Mouse (Mus musculus): ENCODE results near the gene Ift52. TPM values are rescaled to one million over a fixed set of nuclear protein-coding genes. Genes with fewer than 3 reads are reported as not detected.

The Ift52 gene
- total RNA-seq (2021): 10 to 100 TPM; 28.6 to 30.8 TPM

DNA sequence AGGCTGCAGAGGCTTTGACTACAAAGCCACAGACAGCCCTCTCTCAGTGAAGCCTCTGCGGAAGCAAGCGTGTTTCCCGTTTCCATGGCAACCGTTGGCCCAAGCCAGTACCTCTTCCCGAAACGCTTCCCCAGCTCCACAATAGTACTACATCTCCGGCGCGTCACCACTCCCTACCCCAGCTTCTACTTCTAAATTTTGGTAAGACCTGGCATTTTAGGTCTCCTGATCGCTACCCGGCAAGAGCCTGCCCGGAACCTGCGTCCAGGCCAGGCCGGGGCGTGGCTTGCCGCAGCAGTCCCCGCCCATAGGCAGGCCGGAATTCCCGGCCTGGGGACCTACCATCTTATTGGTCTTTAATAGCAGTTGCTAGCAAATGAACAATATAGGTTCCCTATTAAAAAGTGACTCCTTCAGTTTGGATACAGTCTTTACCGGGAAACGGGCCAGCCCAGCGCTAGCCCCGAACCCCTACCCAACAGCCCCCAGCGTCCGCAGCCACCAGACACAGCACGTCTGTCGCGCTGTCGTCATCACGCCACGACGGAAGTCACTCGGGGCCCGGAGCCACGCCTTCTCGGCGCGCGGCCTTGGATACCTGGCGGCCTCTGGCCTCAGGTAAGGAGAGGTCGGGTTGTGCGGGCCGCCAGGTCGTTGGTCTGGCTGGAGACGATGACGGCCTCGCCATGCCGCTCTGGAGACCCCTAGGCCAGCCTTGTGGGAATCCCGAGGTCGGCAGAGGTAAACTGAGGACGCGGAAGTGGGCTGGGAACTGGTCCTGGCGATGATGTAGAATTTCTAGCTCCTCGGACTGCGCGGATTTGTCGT is at the start of gene Ift52:
TSS of gene Ift52 (plus strand) at position 439 of the 828 bp plus-strand sequence.
- DNase-seq (ENCODE audit: extremely low spot score in 1 of 2, low spot score in 1 of 2): peak; percentile 94 to 95

DNA sequence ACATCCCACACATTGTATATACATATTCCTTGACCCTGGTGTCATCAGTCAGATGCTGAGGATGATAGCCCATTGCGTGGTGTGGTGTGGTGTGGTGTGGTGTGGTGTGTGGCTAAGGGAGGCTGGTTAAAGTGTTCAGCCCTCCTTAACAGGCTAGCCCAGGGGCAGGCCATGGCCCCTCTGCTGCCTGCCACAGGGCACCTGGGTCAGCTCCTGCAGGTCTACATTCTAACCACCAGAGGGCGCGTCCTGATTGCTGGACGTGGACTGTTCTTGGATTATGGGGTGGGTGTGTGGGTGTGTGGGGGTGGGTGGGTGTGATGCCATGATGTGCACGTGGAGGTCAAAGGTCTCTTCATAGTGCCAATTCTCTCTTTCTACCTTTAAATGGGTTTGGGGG is 48.8 kb upstream of the Ift52 start:
- DNase-seq (ENCODE audit: extremely low spot score in 1 of 2, low spot score in 1 of 2): peak in 1 of 2 experiments; percentile 24

DNA sequence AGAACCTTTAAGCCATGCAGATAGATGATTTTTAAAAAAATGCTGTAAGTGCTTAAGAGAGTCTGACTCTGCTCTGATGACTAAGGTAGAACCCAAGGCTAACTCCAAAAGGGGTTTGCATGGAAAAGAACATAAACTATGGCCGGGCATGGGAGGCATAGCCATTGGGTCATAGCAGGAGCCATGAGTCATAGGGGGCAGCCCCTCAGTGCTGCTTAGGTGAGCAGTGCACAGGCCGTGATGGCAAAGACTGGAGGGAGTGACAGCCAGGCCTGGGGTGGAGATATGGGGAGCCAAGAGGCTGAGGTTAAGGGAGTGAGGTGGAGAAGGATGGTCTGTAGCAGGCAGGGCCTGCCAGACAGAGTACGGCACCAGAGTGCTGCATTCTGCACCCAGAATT is 48.1 kb upstream of the Ift52 start:
- DNase-seq (ENCODE audit: extremely low spot score in 1 of 2, low spot score in 1 of 2): no peak

DNA sequence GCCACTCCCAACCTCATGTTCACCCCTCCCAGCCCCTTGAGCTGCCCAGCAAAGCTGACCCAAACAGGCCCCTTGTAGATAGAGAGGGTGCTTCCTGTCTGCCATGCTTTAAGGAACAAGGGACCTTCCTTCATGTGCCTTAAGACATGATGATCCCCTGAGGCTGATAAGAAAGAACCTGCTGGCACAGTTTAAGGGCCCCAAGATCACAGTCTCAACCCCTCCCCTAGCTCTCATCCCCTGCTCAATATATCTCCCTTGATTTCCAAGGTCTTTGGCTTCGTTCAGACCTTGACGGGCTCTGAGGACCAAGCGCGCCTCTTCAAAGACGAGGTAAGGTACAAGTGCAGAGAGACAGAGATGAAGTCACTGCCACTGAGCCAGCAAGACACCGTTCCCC is 46.3 kb upstream of the Ift52 start:
- no peak for DNase-seq (ENCODE audit: extremely low spot score in 1 of 2, low spot score in 1 of 2)

DNA sequence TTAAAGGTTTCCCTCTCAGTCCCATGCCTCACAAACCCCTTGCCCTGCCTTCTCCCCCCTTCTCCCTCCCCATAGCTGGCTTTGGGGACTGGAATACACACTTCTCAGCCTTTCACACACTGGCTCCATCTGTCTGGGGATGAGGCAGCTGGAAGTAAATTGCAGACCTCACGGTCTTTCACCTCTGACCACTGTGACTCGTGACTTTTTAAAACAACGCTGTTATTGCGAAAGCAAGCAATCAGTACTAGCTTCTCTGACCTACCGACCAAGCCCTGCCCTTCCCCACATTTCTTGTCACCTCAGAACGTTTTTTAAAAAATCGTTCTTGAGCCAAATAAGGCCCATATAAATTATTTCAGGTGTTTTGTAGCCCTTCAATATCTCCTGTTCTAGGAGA is 44.4 kb upstream of the Ift52 start:
- DNase-seq (ENCODE audit: extremely low spot score in 1 of 2, low spot score in 1 of 2): no peak

DNA sequence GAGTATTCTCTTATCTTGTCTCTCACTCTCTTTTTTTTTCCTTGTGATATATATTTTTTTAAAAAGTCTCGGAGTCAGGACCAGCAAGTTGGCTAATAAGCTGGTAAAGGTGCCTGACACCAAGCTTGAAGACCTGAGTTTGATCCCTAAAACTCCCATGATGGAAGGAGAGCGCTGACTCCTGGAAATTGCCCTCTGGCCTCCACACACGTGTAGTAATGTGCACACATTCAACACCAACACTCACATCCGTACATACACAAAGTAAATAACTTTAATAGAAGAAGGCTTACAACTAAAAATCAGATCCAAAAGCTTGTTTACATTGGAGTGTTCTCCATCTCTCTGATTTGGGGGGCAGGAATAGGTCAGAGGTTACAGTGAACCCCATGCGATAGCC is 43.9 kb upstream of the Ift52 start:
- no peak for DNase-seq (ENCODE audit: extremely low spot score in 1 of 2, low spot score in 1 of 2)

DNA sequence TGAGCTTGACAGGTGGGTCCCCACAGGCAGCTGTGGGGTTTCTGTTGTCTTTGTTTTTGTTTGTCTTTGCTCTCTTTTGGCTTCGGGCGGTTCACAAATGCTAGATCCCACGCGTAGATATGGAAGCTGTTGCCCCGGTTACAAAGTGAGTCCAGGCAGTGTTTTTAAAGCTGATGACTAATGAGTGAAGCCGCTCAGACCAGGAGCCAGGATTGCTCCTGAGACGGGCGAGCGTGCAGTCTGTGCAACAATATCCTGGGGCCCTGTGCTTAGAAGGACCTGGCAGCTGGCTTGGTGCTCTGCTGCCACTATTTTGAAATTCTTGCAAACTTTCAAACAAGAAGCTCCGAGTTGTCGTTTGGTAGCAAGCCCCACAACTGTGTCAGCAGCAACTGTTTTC is 43.5 kb upstream of the Ift52 start:
- no peak for DNase-seq (ENCODE audit: extremely low spot score in 1 of 2, low spot score in 1 of 2)

DNA sequence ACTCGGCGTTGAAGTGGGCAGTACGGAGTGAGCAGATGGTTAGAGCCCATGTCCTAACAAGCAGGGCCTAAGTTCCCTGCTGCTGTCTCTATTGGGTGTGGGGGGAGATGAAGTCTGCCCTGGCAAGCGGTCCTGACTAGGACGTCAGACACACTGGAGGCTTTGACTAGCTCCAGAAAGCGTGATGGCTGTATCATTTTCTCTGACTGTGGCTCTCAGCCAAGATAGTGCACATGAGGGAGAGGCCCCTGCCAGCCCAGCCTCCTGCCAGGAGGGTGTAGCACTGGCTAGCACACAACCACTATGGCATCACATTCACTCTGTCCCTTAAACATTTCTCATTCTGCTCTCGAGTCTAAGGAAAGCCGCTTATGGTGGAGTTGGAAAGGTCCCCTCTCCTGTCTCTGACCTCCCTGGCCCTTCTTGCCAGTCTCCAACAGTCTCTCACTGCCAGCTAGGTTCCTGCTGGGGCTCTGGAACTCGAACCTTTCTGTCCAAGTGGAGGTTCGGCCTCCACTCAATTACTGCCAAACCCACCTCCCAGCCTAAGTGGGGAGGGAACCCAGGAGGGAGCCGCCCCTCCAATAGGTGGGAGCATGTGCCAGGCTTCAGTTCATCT is 41.9 kb upstream of the Ift52 start:
- no peak for DNase-seq (ENCODE audit: extremely low spot score in 1 of 2, low spot score in 1 of 2)

DNA sequence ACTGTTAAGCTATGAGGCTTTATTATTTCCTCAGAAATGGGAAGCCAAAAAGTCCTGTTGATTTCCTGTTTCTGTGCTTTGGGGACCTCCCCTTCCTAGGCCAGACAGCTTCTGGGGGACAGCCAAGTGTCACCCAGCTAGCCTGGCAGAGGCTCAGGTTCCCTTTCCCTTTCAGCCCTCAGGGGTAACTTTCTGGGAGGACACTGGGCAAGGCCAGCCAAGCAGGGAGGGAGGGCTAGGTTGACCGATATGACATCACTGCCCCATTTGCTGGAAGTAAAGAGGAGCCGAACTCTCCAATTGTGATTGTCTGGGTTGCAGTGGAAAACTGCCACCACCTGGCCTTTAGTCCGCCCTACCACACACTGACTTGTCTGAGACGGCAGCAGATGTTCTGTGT is 41.2 kb upstream of the Ift52 start:
- DNase-seq (ENCODE audit: extremely low spot score in 1 of 2, low spot score in 1 of 2): no peak

DNA sequence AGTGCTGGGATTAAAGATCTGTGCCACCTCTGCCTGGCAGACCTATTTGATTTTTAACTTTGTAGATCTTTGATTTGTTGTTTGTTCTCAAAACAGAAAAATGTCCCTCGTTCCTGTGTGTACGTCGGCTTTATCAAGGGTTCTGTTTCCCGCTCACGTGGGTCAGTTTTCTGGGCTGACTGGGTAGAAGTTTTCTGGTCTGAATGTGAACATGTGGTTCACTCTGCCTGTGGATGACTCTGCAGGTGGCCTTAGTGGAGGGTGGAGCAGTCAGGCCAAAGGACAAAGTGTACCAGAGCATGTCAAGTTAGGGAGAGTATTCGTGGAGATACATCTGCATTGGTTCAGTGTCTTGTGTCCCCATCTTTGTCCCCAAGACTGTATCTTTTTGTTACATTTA is 32.8 kb upstream of the Ift52 start:
- no peak for DNase-seq (ENCODE audit: extremely low spot score in 1 of 2, low spot score in 1 of 2)

DNA sequence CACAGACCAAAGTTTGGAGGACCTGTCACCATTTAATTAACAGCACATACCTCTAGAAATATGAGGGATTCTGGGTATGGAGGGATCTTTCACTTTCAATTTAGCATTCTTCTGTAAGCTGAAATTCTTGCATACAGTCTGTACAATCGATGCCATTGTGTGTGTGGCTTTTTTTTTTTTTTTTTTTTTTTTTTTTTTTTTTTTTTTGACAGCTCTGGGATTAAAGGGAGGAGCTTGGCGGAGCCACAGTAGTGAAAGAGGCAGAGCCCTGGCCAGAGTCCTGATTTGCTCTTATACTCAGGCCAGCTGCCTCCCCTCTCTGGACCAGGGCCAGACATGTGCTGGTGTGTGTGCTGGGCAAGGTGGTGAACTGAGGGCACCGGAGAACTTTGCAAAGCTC is 31.2 kb upstream of the Ift52 start:
- DNase-seq (ENCODE audit: extremely low spot score in 1 of 2, low spot score in 1 of 2): no peak

DNA sequence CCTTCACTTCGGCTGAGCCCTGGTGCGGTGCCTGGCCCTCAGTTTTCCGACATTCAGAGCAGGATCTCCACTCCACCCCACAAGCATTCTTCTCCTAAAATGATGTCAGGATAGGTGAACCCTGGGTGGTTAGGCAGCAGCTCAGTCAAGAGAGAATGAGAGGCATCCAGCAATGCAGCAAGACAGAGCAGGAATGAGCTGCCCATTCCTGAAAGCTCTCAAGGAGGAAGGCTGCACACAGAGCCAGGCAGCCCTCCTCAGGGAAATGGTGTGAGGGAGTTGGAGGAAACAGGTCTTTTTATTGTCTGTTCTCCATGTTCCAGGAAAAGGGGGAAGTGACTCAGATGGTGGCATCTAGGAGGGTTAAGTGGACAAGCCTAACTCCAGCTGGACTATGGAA is 30.4 kb upstream of the Ift52 start:
- DNase-seq (ENCODE audit: extremely low spot score in 1 of 2, low spot score in 1 of 2): no peak

DNA sequence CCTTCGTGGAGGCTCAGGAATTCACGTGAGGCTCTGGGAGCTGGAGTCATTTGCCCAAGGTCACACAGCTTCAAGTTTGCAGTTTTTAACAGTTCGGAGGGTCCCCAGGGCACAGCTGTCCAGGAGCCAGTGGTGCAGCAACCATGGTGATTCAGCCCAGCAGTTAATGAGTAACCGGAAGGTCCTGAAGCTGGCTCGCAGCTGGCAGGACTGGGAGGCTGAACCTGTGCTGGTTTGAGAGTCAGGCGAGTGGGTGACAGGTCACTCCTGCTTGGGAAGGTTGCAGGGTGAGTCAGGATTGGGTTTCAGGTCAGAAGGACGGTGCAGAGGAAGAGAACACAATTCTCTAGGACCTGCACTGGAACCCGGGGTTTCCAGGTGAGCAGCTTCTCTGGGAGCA is 29.9 kb upstream of the Ift52 start, which contains the start of gene Sgk2:
TSS of gene Sgk2 (plus strand) at position 113 of the 400 bp plus-strand sequence.
- DNase-seq (ENCODE audit: extremely low spot score in 1 of 2, low spot score in 1 of 2): no peak

DNA sequence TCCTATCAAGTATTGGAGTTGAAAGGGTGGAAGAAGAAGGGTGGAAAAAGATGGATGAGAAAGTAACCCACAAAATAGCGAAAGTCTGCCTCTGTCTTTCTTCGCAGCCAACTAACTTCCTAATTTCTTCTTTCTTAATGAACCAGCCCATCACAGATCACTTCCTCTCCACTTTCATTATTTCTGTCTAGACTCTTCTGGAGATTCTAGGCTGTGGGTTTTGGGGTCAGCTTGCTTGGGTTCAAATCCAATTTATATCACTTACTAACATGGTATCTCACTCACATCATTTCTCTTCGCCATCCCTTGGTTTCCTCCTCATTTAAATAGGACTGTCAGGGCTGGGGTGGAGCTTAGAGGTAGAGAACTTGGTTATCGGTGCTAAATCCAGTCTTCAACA is 28.9 kb upstream of the Ift52 start:
- DNase-seq (ENCODE audit: extremely low spot score in 1 of 2, low spot score in 1 of 2): no peak

DNA sequence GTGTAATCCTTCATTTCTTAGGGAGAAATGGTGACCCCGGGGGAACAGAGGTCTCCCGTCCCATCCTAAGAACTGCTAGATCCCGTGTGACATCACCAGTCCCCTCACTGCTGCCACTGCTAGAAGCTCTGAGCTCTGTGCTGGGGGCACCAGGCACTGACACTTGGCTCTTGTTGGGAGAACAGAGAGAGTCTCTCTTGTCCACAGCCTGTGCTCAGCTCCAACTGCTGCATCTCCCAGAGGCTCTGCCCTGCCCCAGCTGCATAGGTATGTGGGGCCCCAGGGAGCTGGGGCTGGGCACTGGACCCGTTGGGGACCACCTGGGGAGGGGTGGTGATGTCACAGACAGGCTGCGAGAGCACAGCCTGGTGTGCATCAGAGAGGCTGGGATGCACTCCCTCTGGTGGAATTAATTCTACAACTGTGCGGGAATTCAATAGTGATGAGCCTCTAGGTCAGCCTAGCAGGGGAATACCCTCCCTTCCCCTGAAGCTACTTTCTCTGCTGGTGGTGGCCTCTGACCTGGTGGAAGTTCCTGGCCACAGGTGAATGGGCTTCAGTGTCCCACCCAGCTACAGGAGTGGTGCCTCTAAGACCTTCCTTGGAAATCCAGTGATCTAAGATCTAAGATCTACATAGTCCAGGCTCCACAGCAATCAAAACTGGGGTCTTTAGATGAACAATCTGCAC is 25.6 kb upstream of the Ift52 start:
- DNase-seq (ENCODE audit: extremely low spot score in 1 of 2, low spot score in 1 of 2): no peak

DNA sequence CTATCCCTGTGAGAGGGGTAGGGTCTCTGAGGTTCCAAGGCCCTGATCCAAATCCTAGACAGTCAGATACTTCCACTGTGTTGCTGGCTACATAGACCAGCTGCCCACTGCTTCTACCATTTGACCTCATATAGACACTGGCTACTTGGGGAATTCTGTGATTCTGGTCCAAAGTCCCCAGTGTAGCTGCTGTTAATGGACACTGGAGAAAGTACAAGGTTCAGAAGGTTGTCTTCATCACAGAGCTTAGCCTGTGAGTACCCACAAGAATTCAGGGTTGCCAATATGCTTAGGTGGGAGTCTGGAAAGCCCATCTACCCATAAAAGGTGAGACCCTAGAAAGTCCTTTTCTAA is 25.1 kb upstream of the Ift52 start:
- DNase-seq (ENCODE audit: extremely low spot score in 1 of 2, low spot score in 1 of 2): no peak

DNA sequence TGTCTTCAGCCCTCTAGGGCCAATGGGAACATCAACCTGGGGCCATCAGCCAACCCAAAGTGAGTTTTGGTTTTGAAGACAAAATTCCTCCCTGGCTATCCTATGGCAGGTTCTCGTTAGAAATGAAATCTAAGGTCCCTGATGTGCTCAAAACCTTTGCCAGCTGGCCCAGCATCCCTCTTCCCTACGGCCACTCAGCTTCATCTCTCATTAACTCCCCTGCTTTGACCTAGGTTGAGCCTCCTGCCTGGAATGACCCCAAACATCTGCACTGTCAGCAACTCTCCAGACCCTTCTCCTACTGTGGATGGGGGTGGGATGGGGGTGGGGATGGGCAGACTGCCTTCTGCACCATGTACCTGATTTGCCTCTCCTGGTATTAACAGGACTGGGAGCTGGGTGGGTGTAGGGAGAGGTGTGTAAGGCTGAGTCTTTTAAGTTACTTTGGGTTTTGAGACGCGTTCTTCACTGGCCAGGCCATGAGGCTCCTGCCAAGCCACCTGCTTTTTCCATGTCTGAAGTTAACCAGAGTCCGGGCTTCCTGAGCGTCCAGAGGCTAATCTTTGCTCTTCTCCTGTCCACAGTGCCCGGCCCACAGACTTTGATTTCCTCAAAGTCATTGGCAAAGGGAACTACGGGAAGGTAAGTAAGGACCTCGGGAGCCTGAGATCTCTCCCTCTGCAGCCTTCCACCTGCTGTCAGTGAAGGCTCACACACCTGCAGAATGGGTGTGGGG is 23.1 kb upstream of the Ift52 start:
- DNase-seq (ENCODE audit: extremely low spot score in 1 of 2, low spot score in 1 of 2): no peak

DNA sequence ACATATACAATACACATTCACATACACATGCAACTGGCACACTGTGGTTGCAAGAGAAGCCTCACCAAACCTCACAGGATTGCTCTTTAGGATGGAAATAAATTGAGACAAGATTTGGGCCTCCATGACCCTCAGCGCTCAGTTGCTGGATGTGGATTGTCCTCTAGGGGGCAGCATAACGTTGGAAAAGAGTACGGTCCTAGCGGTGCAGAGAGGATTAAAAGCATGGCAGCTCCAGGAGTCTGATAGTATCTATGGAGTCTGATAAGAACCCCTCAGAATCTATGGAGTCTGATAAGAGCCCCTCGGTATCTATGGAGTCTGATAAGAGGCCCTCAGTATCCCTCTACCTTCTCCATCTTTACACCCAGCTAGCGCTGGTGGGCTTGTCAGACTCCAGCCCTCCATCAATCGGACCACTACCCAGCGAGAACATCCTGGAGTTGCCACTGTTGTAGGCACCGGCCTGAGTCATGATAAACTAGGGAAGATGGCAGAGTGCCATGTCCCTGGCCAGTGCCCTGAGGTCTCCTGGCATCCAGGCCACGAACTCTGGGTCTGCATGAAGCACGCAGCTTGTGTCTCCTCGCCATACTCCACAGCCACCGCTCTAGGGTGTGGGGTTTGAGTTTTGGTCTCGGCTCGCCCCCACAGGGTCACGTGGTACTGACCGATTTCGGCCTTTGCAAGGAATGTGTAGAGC is 18.5 kb upstream of the Ift52 start:
- DNase-seq (ENCODE audit: extremely low spot score in 1 of 2, low spot score in 1 of 2): peak; percentile 51 to 78

DNA sequence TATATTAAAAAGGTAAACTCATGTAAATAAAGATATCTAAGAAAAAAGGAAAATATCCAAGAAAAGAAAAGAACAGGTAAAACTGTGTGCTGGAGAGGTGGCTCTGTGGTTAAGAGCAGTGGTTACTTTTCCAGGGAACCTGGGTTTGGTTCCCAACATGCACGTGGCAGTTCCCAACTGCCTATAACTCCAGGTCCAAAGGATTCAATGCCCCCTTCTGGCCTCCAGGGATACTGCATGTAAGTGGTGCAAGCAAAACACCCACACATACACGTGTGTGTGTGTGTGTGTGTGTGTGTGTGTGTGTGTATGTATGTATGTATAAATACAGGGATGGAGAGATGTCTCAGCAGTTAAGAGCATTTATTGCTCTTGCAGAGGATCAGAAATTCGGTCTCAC is 17.4 kb upstream of the Ift52 start:
- DNase-seq (ENCODE audit: extremely low spot score in 1 of 2, low spot score in 1 of 2): peak in 1 of 2 experiments; percentile 24

DNA sequence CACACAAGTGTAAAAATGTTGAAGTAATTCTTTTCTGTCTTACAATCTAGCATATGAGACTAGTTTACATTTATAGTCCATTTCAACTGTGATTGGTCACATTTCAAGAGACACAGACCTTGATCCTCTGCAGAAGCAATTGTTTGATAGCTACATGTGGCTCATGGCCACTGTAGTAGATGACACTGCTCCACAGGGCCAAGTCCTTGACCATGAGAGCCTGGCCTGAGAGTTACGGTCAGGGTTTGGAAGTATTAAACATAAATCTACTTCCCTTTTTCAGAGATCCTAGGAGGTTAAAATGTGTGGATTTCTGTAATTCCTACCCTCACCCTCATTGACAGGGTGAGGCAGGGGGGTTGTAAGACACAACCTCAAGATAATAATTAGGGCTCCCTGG is 16.1 kb upstream of the Ift52 start:
- DNase-seq (ENCODE audit: extremely low spot score in 1 of 2, low spot score in 1 of 2): no peak
